Mouse (Mus musculus): Measurements from ENCODE around the gene Hnrnpu. TPM values are rescaled to one million over a fixed set of nuclear protein-coding genes. Genes with fewer than 3 reads are reported as not detected.
A peak's percentile ranks its signal among the peaks of the same experiment; 100 is the strongest.
"Not testable (repeated sequence)": the region's sequence is repeated elsewhere in the genome, so short reads cannot be mapped to it uniquely, and the experiment has no call there.

Gene Hnrnpu
- total and polyA plus RNA-seq, 2 experiments from 2014 or later, result 161 to 177 TPM

GRCm38 (mm10) chr1:178360702-178361101, 23.1 kb upstream of the Hnrnpu start:
- H3K4me1 ChIP-seq (ENCODE audit: insufficient read depth, low read length), result no peaks in the 10 kb centered on the region
- no peak for DNase-seq (ENCODE audit: low spot score)
- WGBS, result 39% methylated on average over 2 of the region's 2 CpGs
- H3K9me3 ChIP-seq (ENCODE audit: low read length), result no peaks in the 10 kb centered on the region
- H3K27ac ChIP-seq (ENCODE audit: low read depth, low read length), result no peak overlapping the region
- no peaks in the 10 kb centered on the region for H3K36me3 ChIP-seq (ENCODE audit: insufficient read depth, low read length)
- TF ChIP-seq CTCF (IDR thresholded peaks at IDR 0.05), result 0 out of 2 replicates have a peak, but pooled peaks have one; percentile 11
- H3K4me3 ChIP-seq (ENCODE audit: low read depth, low read length), result no peak overlapping the region
- no peak overlapping the region for H3K9ac ChIP-seq (replicated peaks; ENCODE audit: low read length, poor library complexity, severe bottlenecking)
- no peaks in the 10 kb centered on the region for H3K27me3 ChIP-seq (ENCODE audit: insufficient read depth, low read length)
- no peak overlapping the region for H3K4me2 ChIP-seq (ENCODE audit: low read depth, low read length, poor library complexity, severe bottlenecking)
- no peak for ATAC-seq (ENCODE audit: low FRiP score)

GRCm38 (mm10) chr1:178360264-178360663, 22.7 kb upstream of the Hnrnpu start:
- no peak for TF ChIP-seq CTCF (IDR thresholded peaks at IDR 0.05)
- H3K27me3 ChIP-seq (ENCODE audit: insufficient read depth, low read length), result no peaks in the 10 kb centered on the region
- 88% methylated on average over 11 of the region's 11 CpGs for WGBS

GRCm38 (mm10) chr1:178357776-178358710, 20.4 kb upstream of the Hnrnpu start:
- 66% methylated on average over 12 of the region's 12 CpGs for WGBS
- Histone ChIP-seq H3K9me3 (ENCODE audit: low read length) (no peaks in the 10 kb centered on the region), H3K9ac (replicated peaks; ENCODE audit: low read length, poor library complexity, severe bottlenecking) (no peak overlapping the region), H3K4me2 (ENCODE audit: low read depth, low read length, poor library complexity, severe bottlenecking) (no peak overlapping the region), H3K4me3 (ENCODE audit: low read depth, low read length) (no peak overlapping the region), H3K27ac (ENCODE audit: low read depth, low read length) (no peak overlapping the region), H3K36me3 (ENCODE audit: insufficient read depth, low read length) (no peaks in the 10 kb centered on the region), H3K4me1 (ENCODE audit: insufficient read depth, low read length) (no peaks in the 10 kb centered on the region), H3K27me3 (ENCODE audit: insufficient read depth, low read length) (no peaks in the 10 kb centered on the region)
- ATAC-seq (ENCODE audit: low FRiP score), result no peak
- no peak for TF ChIP-seq CTCF (IDR thresholded peaks at IDR 0.05)
- peak; percentile 34 for DNase-seq (ENCODE audit: low spot score)

More at GRCm38 (mm10) chr1:178360264-178360663, 22.7 kb upstream of the Hnrnpu start:
- Histone ChIP-seq H3K4me1 (ENCODE audit: insufficient read depth, low read length) (no peaks in the 10 kb centered on the region), H3K36me3 (ENCODE audit: insufficient read depth, low read length) (no peaks in the 10 kb centered on the region), H3K4me3 (ENCODE audit: low read depth, low read length) (no peak overlapping the region), H3K27ac (ENCODE audit: low read depth, low read length) (no peak overlapping the region), H3K4me2 (ENCODE audit: low read depth, low read length, poor library complexity, severe bottlenecking) (no peak overlapping the region), H3K9ac (replicated peaks; ENCODE audit: low read length, poor library complexity, severe bottlenecking) (no peak overlapping the region), H3K9me3 (ENCODE audit: low read length) (no peaks in the 10 kb centered on the region)
- no peak for DNase-seq (ENCODE audit: low spot score)
- ATAC-seq (ENCODE audit: low FRiP score), result no peak

- H3K27me3 ChIP-seq (ENCODE audit: insufficient read depth, low read length), result no peaks in the 10 kb centered on the region
- H3K4me2 ChIP-seq (ENCODE audit: low read depth, low read length, poor library complexity, severe bottlenecking), result no peak overlapping the region
- H3K9me3 ChIP-seq (ENCODE audit: low read length), result no peaks in the 10 kb centered on the region
- H3K4me1 ChIP-seq (ENCODE audit: insufficient read depth, low read length), result no peaks in the 10 kb centered on the region
- no peaks in the 10 kb centered on the region for H3K36me3 ChIP-seq (ENCODE audit: insufficient read depth, low read length)
- no peak overlapping the region for H3K4me3 ChIP-seq (ENCODE audit: low read depth, low read length)
- TF ChIP-seq CTCF (IDR thresholded peaks at IDR 0.05), result no peak
- no peak overlapping the region for H3K9ac ChIP-seq (replicated peaks; ENCODE audit: low read length, poor library complexity, severe bottlenecking)
- no peak for DNase-seq (ENCODE audit: low spot score)
- no peak overlapping the region for H3K27ac ChIP-seq (ENCODE audit: low read depth, low read length)
- WGBS, result 68% methylated on average over 3 of the region's 3 CpGs
- ATAC-seq (ENCODE audit: low FRiP score), result no peak
Observed at GRCm38 (mm10) chr1:178354576-178354975, 17.0 kb upstream of the Hnrnpu start.

GRCm38 (mm10) chr1:178351643-178352042, 14.0 kb upstream of the Hnrnpu start:
- H3K4me1 ChIP-seq (ENCODE audit: insufficient read depth, low read length), result no peaks in the 10 kb centered on the region
- H3K27me3 ChIP-seq (ENCODE audit: insufficient read depth, low read length), result no peaks in the 10 kb centered on the region
- peak; percentile 17 for DNase-seq (ENCODE audit: low spot score)
- no peaks in the 10 kb centered on the region for H3K9me3 ChIP-seq (ENCODE audit: low read length)
- ATAC-seq (ENCODE audit: low FRiP score), result no peak
- H3K4me2 ChIP-seq (ENCODE audit: low read depth, low read length, poor library complexity, severe bottlenecking), result no peak overlapping the region
- H3K4me3 ChIP-seq (ENCODE audit: low read depth, low read length), result no peak overlapping the region
- peak; percentile 53 for TF ChIP-seq CTCF (IDR thresholded peaks at IDR 0.05)
- H3K36me3 ChIP-seq (ENCODE audit: insufficient read depth, low read length), result no peaks in the 10 kb centered on the region
- no peak overlapping the region for H3K27ac ChIP-seq (ENCODE audit: low read depth, low read length)
- no peak overlapping the region for H3K9ac ChIP-seq (replicated peaks; ENCODE audit: low read length, poor library complexity, severe bottlenecking)

GRCm38 (mm10) chr1:178350792-178351191, 13.2 kb upstream of the Hnrnpu start:
- H3K27me3 ChIP-seq (ENCODE audit: insufficient read depth, low read length), result no peaks in the 10 kb centered on the region
- WGBS, result 97% methylated on average over 2 of the region's 2 CpGs
- no peak for TF ChIP-seq CTCF (IDR thresholded peaks at IDR 0.05)
- H3K9ac ChIP-seq (replicated peaks; ENCODE audit: low read length, poor library complexity, severe bottlenecking), result no peak overlapping the region
- H3K4me1 ChIP-seq (ENCODE audit: insufficient read depth, low read length), result no peaks in the 10 kb centered on the region
- no peak overlapping the region for H3K4me3 ChIP-seq (ENCODE audit: low read depth, low read length)
- DNase-seq (ENCODE audit: low spot score), result no peak
- H3K36me3 ChIP-seq (ENCODE audit: insufficient read depth, low read length), result no peaks in the 10 kb centered on the region
- ATAC-seq (ENCODE audit: low FRiP score), result no peak
- H3K27ac ChIP-seq (ENCODE audit: low read depth, low read length), result no peak overlapping the region
- no peaks in the 10 kb centered on the region for H3K9me3 ChIP-seq (ENCODE audit: low read length)
- H3K4me2 ChIP-seq (ENCODE audit: low read depth, low read length, poor library complexity, severe bottlenecking), result no peak overlapping the region

- ATAC-seq (ENCODE audit: low FRiP score); H3K9ac ChIP-seq (replicated peaks; ENCODE audit: low read length, poor library complexity, severe bottlenecking): not testable (repeated sequence)
- WGBS, result 94% methylated on average over 10 of the region's 10 CpGs
Observed at GRCm38 (mm10) chr1:178344071-178344805, 6.6 kb upstream of the Hnrnpu start.

More at GRCm38 (mm10) chr1:178344071-178344805, 6.6 kb upstream of the Hnrnpu start:
- H3K4me3 ChIP-seq (ENCODE audit: low read depth, low read length); H3K27ac ChIP-seq (ENCODE audit: low read depth, low read length); DNase-seq (ENCODE audit: low spot score); H3K4me1 ChIP-seq (ENCODE audit: insufficient read depth, low read length); H3K9me3 ChIP-seq (ENCODE audit: low read length); H3K27me3 ChIP-seq (ENCODE audit: insufficient read depth, low read length); H3K36me3 ChIP-seq (ENCODE audit: insufficient read depth, low read length); H3K4me2 ChIP-seq (ENCODE audit: low read depth, low read length, poor library complexity, severe bottlenecking): not testable (repeated sequence)
